Mouse (Mus musculus): ENCODE data around the gene Spryd4. TPM values are rescaled to one million over a fixed set of nuclear protein-coding genes. Genes with fewer than 3 reads are reported as not detected.
"Not testable (repeated sequence)": the region's sequence is repeated elsewhere in the genome, so short reads cannot be mapped to it uniquely, and the experiment has no call there.

The Spryd4 gene
- 40.7 and 40.8 TPM in 2 replicates for polyA plus RNA-seq (2015; fragmentation: Nextera tagmentation; extraction: Ambion mirVana)

- peak within 1 kb of the TSS; percentile 85 for H3K9ac ChIP-seq
- peaks cover 20% of the 10 kb centered on the region for H3K36me3 ChIP-seq
- no peaks in the 10 kb centered on the region for H3K9me3 ChIP-seq
- peak within 1 kb of the TSS; percentile 3; the same call in 1 of the 2 replicates for H3K27ac ChIP-seq (replicated peaks)
- peak; percentile 86 for ATAC-seq (ENCODE audit: extremely low read depth, insufficient number of reproducible peaks, low FRiP score, low TSS enrichment)
- H3K4me3 ChIP-seq: peak within 1 kb of the TSS; percentile 63
- H3K4me2 ChIP-seq: peak within 1 kb of the TSS; percentile 92
- peaks cover 21% of the 10 kb centered on the region for H3K4me1 ChIP-seq
- under 1% methylated on average over 30 of the region's 30 CpGs for WGBS
- peaks cover 15% of the 10 kb centered on the region for H3K27me3 ChIP-seq (replicated peaks)
Measured at GRCm38 (mm10) chr10:128211390-128212108, at the start of gene Spryd4. Gene Spryd4, minus strand, starts transcription at chr10:128211807.

DNA sequence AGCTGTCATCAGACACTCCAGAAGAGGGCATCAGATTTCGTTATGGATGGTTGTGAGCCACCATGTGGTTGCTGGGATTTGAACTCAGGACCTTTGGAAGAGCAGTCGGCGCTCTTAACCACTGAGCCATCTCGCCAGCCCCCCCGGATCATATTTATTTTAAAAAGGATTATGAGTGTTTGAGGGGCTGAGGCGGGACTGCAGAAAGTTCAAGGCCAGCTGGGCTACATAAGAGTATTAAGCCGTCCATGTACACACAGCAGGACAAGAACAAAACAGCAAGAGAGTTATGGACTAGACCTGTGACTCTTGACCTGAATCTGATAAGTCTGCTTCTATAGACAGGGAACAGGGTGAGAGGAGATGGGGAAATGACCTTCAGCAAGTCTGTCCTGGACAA is 48.8 kb upstream of the Spryd4 start:
- not testable (repeated sequence) for H3K27me3 ChIP-seq (replicated peaks); H3K4me2 ChIP-seq; H3K4me3 ChIP-seq; H3K9me3 ChIP-seq; H3K36me3 ChIP-seq; ATAC-seq (ENCODE audit: extremely low read depth, insufficient number of reproducible peaks, low FRiP score, low TSS enrichment); H3K4me1 ChIP-seq; H3K9ac ChIP-seq; H3K27ac ChIP-seq (replicated peaks)
- 79% methylated on average over 7 of the region's 7 CpGs for WGBS

GRCm38 (mm10) chr10:128259946-128260345 is 48.3 kb upstream of the Spryd4 start:
- Histone ChIP-seq H3K9ac (no peak overlapping the region), H3K27me3 (replicated peaks) (no peaks in the 10 kb centered on the region), H3K27ac (replicated peaks) (no peak overlapping the region), H3K4me2 (no peak overlapping the region), H3K4me3 (no peak overlapping the region), H3K4me1 (no peaks in the 10 kb centered on the region), H3K9me3 (no peaks in the 10 kb centered on the region), H3K36me3 (no peaks in the 10 kb centered on the region)
- WGBS: 81% methylated on average over 5 of the region's 5 CpGs
- no peak for ATAC-seq (ENCODE audit: extremely low read depth, insufficient number of reproducible peaks, low FRiP score, low TSS enrichment)

GRCm38 (mm10) chr10:128258953-128259352 is 47.3 kb upstream of the Spryd4 start:
- Histone ChIP-seq H3K4me3 (no peak overlapping the region), H3K27me3 (replicated peaks) (no peaks in the 10 kb centered on the region), H3K27ac (replicated peaks) (no peak overlapping the region), H3K4me1 (no peaks in the 10 kb centered on the region), H3K36me3 (no peaks in the 10 kb centered on the region), H3K4me2 (no peak overlapping the region), H3K9me3 (no peaks in the 10 kb centered on the region), H3K9ac (no peak overlapping the region)
- ATAC-seq (ENCODE audit: extremely low read depth, insufficient number of reproducible peaks, low FRiP score, low TSS enrichment): no peak
- WGBS: 78% methylated on average over 4 of the region's 4 CpGs

DNA sequence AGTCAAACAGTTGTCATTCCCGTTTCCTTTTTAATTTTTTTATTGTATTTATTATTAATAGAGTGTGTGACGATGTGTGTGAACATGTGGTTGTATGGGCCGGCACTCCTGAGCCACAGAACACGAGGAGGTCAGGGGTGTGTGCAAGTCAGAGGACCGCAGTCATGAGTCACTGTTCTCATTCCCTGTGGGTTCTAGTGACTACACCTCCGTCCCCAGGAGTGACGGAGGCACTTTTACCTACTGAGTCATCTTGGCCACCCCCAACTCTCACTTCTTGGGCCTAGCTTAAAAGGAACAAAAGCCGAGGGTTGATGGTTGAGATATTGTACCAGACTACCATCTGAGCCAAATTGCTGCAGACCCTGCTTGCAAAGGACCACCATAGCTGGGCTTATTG is 44.7 kb upstream of the Spryd4 start:
- no peak overlapping the region for H3K4me2 ChIP-seq
- H3K4me1 ChIP-seq: no peaks in the 10 kb centered on the region
- no peak overlapping the region for H3K4me3 ChIP-seq
- peaks cover 22% of the 10 kb centered on the region for H3K36me3 ChIP-seq
- no peak for ATAC-seq (ENCODE audit: extremely low read depth, insufficient number of reproducible peaks, low FRiP score, low TSS enrichment)
- 82% methylated on average over 8 of the region's 8 CpGs for WGBS
- H3K9ac ChIP-seq: no peak overlapping the region
- no peak overlapping the region for H3K27ac ChIP-seq (replicated peaks)
- no peaks in the 10 kb centered on the region for H3K27me3 ChIP-seq (replicated peaks)
- no peaks in the 10 kb centered on the region for H3K9me3 ChIP-seq

- H3K4me1 ChIP-seq: no peaks in the 10 kb centered on the region
- no peaks in the 10 kb centered on the region for H3K27me3 ChIP-seq (replicated peaks)
- H3K4me2 ChIP-seq: no peak overlapping the region
- no peak for ATAC-seq (ENCODE audit: extremely low read depth, insufficient number of reproducible peaks, low FRiP score, low TSS enrichment)
- H3K9me3 ChIP-seq: no peaks in the 10 kb centered on the region
- H3K9ac ChIP-seq: no peak overlapping the region
- peaks cover 26% of the 10 kb centered on the region for H3K36me3 ChIP-seq
- H3K27ac ChIP-seq (replicated peaks): no peak overlapping the region
- H3K4me3 ChIP-seq: no peak overlapping the region
- 77% methylated on average over 8 of the region's 8 CpGs for WGBS
Measured at GRCm38 (mm10) chr10:128255925-128256324, 44.3 kb upstream of the Spryd4 start.

DNA sequence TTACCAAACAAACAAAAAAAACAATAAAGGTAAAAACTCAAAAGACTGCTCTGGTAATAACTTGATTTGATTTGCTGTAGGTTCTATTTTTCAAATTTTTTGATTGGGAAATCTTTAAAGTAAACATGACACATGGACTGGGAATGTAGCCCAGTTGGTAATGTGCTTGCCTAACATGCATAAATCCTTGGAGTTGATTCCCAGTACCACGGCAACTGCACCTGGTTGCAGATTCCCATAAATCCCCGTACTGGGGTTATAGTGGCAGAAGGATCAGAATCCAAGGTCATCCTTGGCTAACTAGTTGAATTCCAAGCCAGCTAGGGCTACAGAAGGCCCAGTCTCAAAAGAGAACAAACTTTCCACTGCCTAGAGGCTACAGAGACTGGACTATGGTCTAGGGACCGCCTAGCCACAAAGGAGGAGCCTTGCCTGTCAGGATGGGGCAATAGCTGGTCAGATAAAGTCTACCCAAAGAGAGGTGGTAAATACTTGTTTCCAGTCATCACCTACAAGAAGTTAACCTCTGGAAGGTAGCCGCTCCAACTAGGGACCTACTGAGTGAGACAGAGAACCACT is 42.2 kb upstream of the Spryd4 start, which contains the start of gene Apon:
Gene Apon (plus strand): TSS at position 420 of the 579 bp plus-strand sequence.
- peaks cover 47% of the 10 kb centered on the region for H3K36me3 ChIP-seq
- 79% methylated on average over 4 of the region's 4 CpGs for WGBS

GRCm38 (mm10) chr10:128250565-128250964 is 39.0 kb upstream of the Spryd4 start:
- Histone ChIP-seq H3K9ac (no peak overlapping the region), H3K4me1 (no peaks in the 10 kb centered on the region), H3K27ac (replicated peaks) (no peak overlapping the region), H3K9me3 (no peaks in the 10 kb centered on the region), H3K27me3 (replicated peaks) (no peaks in the 10 kb centered on the region), H3K36me3 (peaks cover 79% of the 10 kb centered on the region), H3K4me3 (no peak overlapping the region), H3K4me2 (no peak overlapping the region)
- no peak for ATAC-seq (ENCODE audit: extremely low read depth, insufficient number of reproducible peaks, low FRiP score, low TSS enrichment)
- WGBS: 91% methylated on average over 13 of the region's 13 CpGs

More for the DNA sequence above, 42.2 kb upstream of the Spryd4 start, which contains the start of gene Apon:
- ATAC-seq (ENCODE audit: extremely low read depth, insufficient number of reproducible peaks, low FRiP score, low TSS enrichment): no peak
- no peak within 1 kb of the TSS for H3K9ac ChIP-seq
- no peak within 1 kb of the TSS for H3K4me3 ChIP-seq
- H3K27ac ChIP-seq (replicated peaks): no peak within 1 kb of the TSS
- no peaks in the 10 kb centered on the region for H3K9me3 ChIP-seq
- no peaks in the 10 kb centered on the region for H3K4me1 ChIP-seq
- no peaks in the 10 kb centered on the region for H3K27me3 ChIP-seq (replicated peaks)
- no peak within 1 kb of the TSS for H3K4me2 ChIP-seq

DNA sequence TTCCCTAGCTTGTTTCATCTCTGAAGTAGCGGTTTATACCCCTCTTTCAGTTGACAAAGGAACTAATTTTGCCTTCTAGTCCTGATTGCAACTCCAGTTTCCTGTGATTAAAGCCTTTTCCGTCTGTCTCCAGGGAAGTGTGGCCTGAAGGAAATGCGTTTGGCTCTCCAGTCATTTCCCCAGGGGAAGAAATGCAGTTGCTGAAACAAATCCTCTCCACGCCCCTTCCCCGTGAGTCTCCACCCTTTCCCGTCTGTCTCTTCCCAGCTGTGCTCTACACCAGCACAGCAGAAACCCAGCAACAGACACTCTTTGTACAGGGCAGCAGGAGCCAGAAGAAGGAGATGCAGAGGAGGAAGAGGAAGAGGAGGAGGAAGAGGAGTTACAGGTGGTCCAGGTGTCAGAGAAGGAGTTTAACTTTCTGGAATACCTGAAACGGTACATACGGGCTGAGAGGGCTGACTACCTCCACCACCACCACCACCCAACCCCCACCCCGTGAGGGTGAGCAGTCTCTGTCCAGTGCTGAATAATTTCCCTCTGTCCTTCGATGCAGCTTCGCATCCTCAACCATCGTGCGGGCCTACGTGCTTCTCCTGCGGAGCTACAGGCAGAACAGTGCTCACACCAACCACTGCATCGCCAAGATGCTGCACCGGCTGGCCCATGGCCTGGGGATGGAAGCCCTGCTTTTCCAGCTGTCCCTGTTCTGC is 35.6 kb upstream of the Spryd4 start:
- peaks cover 100% of the 10 kb centered on the region for H3K36me3 ChIP-seq
- peaks cover 6% of the 10 kb centered on the region; the same call in 1 of the 2 replicates for H3K4me1 ChIP-seq
- WGBS: 72% methylated on average over 17 of the region's 17 CpGs
- peak overlapping the region; percentile 5 for H3K4me3 ChIP-seq
- no peaks in the 10 kb centered on the region for H3K27me3 ChIP-seq (replicated peaks)
- no peaks in the 10 kb centered on the region for H3K9me3 ChIP-seq
- peak overlapping the region; percentile 84 for H3K27ac ChIP-seq (replicated peaks)
- ATAC-seq (ENCODE audit: extremely low read depth, insufficient number of reproducible peaks, low FRiP score, low TSS enrichment): no peak
- H3K4me2 ChIP-seq: peak overlapping the region; percentile 40
- no peak overlapping the region for H3K9ac ChIP-seq

DNA sequence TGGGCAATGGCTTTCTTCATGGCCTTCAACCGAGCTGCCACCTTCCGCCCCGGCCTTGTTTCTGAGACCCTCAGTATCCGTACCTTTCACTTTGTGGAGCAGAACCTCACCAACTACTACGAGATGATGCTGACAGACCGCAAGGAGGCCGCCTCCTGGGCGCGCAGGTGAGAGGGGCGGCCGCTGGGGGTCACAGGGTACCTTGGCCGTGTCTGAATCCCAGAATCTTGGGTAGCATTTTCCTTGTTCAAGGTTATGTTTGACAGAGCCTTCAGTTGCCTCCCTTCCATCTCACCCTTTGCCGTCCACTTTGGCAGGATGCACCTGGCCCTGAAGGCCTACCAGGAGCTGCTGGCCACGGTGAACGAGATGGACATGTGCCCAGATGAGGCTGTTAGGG is 32.5 kb upstream of the Spryd4 start:
- 92% methylated on average over 15 of the region's 15 CpGs for WGBS
- Histone ChIP-seq H3K4me2 (no peak overlapping the region), H3K36me3 (peaks cover 96% of the 10 kb centered on the region), H3K27ac (replicated peaks) (no peak overlapping the region), H3K4me3 (no peak overlapping the region), H3K9ac (no peak overlapping the region), H3K9me3 (no peaks in the 10 kb centered on the region), H3K4me1 (peaks cover 6% of the 10 kb centered on the region; the same call in 1 of the 2 replicates), H3K27me3 (replicated peaks) (no peaks in the 10 kb centered on the region)
- ATAC-seq (ENCODE audit: extremely low read depth, insufficient number of reproducible peaks, low FRiP score, low TSS enrichment): no peak

DNA sequence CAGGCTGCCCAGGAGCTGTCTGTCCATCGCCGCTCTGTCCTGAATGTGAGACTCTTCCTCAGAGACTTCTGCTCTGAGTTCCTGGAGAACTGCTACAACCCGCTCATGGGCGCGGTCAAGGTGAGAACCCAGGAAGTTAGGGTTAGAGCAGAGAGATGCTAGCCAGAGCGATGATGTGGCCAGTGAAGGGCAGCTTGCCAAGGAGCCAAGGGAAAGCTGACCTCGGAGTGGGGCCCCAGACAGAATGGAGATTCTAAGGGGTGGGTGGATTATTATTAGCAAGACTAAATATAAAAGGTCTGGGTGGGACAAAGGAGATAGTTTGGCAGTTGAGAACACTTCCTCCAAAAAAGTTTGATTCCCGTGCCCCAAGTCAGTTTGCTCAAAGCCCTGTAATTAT is 31.6 kb upstream of the Spryd4 start:
- Histone ChIP-seq H3K4me1 (peaks cover 6% of the 10 kb centered on the region; the same call in 1 of the 2 replicates), H3K36me3 (peaks cover 88% of the 10 kb centered on the region), H3K9ac (no peak overlapping the region), H3K27me3 (replicated peaks) (no peaks in the 10 kb centered on the region), H3K4me3 (no peak overlapping the region), H3K4me2 (no peak overlapping the region), H3K9me3 (no peaks in the 10 kb centered on the region), H3K27ac (replicated peaks) (peak overlapping the region; percentile 9; the same call in 1 of the 2 replicates)
- no peak for ATAC-seq (ENCODE audit: extremely low read depth, insufficient number of reproducible peaks, low FRiP score, low TSS enrichment)
- WGBS: 77% methylated on average over 8 of the region's 8 CpGs

All from heart, embryonic 13.5 days (tissue).